Mouse (Mus musculus): Measurements from ENCODE around the gene Kcnt1. TPM values are rescaled to one million over a fixed set of nuclear protein-coding genes. Genes with fewer than 3 reads are reported as not detected.

Kcnt1 gene
- polyA plus RNA-seq, 1 experiment: not detected

DNA sequence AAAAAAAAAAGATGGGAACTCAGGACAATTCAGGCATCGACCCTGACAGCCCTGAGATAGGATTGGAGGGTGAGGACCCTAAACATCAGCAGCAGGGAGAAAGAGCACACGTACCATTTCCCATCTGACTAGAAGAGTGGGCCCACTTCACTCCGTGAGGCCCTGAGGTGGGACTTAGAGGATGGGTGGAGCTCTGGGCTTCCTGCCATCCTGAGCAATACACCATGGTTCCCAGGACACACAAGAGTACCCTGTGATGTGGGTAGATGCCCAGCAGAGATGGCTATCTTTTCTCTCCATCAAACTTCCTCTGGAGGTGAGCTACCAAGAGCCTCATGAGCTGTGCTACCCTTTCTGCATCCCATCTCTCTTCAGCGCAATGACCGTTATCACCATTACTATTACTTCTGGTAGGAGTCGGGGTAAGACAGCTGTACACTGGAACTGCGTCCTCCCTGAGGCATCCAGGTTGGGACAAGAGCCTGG is 13.8 kb downstream of the Kcnt1 start:
- Histone ChIP-seq H3K27ac (ENCODE audit: insufficient read depth, low read depth, low read length) (no peak overlapping the region), H3K4me3 (ENCODE audit: insufficient read depth, low read length) (no peak overlapping the region), H3K4me1 (ENCODE audit: control insufficient read depth, insufficient read depth, low read length) (no peaks in the 10 kb centered on the region)
- TF ChIP-seq CTCF (IDR thresholded peaks at IDR 0.05; ENCODE audit: low read depth, low read length): no peak
- no peak for TF ChIP-seq POLR2A (IDR thresholded peaks at IDR 0.05; ENCODE audit: borderline replicate concordance, low read depth, low read length)

DNA sequence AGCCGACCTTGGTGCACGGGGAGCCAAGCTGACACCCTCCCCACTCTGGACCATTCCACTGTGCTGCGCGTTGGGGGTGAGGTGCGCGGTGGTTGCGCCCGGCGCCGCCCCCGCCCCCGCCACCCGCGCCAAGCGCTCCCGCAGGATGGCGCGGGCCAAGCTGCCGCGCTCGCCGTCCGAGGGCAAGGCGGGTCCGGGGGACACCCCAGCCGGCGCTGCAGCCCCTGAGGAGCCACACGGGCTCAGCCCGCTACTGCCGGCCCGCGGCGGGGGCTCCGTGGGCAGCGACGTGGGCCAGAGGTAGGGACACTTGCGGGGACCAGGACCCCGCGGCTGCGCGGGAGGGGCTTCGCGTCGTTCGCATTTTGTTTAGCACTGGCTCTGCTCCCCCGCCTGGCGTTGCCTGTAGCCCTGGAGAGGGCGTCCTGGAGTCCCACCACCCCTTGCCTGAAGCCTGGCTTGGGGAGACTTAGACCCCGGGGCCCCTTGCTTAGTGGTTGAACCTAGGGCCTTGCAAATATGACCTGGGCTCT is 14.3 kb downstream of the Kcnt1 start:
- no peak for TF ChIP-seq CTCF (IDR thresholded peaks at IDR 0.05; ENCODE audit: low read depth, low read length)
- TF ChIP-seq POLR2A (IDR thresholded peaks at IDR 0.05; ENCODE audit: borderline replicate concordance, low read depth, low read length): no peak
- Histone ChIP-seq H3K4me1 (ENCODE audit: control insufficient read depth, insufficient read depth, low read length) (no peaks in the 10 kb centered on the region), H3K4me3 (ENCODE audit: insufficient read depth, low read length) (no peak overlapping the region), H3K27ac (ENCODE audit: insufficient read depth, low read depth, low read length) (no peak overlapping the region)

DNA sequence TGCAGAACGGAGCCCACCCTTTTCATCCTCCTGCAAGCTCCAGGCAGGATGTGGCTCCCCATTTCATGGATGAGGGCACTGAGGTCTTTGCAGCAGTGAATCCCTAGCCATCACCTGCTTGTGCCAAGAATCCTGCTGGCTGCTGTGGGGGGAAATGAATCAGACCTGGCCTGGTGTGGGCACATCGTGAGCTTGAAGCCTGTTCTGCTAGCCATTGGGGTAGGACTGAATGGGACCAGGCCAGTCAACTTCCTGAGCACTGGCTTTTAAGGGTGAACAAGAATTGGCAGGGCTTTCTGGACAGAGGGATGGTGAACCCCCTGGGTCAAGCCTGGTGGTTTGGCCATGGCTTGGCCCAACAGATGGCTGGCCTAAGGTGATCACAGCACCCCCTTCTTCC is 15.0 kb downstream of the Kcnt1 start:
- TF ChIP-seq CTCF (IDR thresholded peaks at IDR 0.05; ENCODE audit: low read depth, low read length) (no peak), POLR2A (IDR thresholded peaks at IDR 0.05; ENCODE audit: borderline replicate concordance, low read depth, low read length) (no peak)
- Histone ChIP-seq H3K4me3 (ENCODE audit: insufficient read depth, low read length) (no peak overlapping the region), H3K4me1 (ENCODE audit: control insufficient read depth, insufficient read depth, low read length) (no peaks in the 10 kb centered on the region), H3K27ac (ENCODE audit: insufficient read depth, low read depth, low read length) (no peak overlapping the region)

DNA sequence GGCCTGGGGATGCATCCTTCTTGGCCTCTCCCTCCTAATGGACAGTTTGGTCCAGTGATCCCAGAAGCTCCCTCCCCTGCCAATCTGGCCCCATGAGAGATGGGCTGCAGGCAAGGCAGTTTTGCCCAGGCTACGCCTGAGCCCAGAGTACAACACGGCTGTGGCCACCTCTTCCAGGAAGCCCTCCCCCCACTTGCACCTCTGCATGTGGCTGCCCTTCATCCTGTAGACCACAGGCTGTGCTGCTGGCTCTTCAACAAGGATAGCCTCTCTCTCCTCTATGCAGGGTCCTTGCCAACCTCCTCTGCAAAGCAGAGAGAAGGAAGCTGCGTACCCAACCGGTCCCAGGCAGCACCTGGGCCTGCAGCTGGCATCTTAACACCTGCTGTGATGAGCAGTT is 15.5 kb downstream of the Kcnt1 start:
- H3K27ac ChIP-seq (ENCODE audit: insufficient read depth, low read depth, low read length): no peak overlapping the region
- H3K4me1 ChIP-seq (ENCODE audit: control insufficient read depth, insufficient read depth, low read length): no peaks in the 10 kb centered on the region
- H3K4me3 ChIP-seq (ENCODE audit: insufficient read depth, low read length): no peak overlapping the region
- TF ChIP-seq CTCF (IDR thresholded peaks at IDR 0.05; ENCODE audit: low read depth, low read length) (no peak), POLR2A (IDR thresholded peaks at IDR 0.05; ENCODE audit: borderline replicate concordance, low read depth, low read length) (no peak)

DNA sequence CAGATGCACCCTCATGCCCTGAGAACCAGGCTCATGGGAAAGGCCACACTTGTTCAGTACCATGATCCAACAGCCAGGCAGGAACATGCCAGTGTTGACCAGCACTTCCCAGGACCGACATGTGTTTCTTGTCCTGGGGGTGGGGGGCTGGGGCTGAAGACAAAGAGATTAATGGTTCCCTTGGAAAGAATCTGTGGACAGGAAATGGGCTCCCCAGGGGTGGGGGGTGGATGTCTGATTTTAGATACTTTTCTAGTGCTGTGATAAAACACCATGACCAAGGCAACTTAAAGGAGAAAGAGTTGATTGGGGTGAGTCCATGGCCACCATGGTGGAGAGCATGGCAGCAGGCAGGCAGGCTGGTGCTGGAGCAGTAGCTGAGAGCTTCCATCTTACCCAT is 18.7 kb downstream of the Kcnt1 start:
- H3K27ac ChIP-seq (ENCODE audit: insufficient read depth, low read depth, low read length): no peak overlapping the region
- no peak for TF ChIP-seq POLR2A (IDR thresholded peaks at IDR 0.05; ENCODE audit: borderline replicate concordance, low read depth, low read length)
- TF ChIP-seq CTCF (IDR thresholded peaks at IDR 0.05; ENCODE audit: low read depth, low read length): no peak
- no peaks in the 10 kb centered on the region for H3K4me1 ChIP-seq (ENCODE audit: control insufficient read depth, insufficient read depth, low read length)
- no peak overlapping the region for H3K4me3 ChIP-seq (ENCODE audit: insufficient read depth, low read length)

DNA sequence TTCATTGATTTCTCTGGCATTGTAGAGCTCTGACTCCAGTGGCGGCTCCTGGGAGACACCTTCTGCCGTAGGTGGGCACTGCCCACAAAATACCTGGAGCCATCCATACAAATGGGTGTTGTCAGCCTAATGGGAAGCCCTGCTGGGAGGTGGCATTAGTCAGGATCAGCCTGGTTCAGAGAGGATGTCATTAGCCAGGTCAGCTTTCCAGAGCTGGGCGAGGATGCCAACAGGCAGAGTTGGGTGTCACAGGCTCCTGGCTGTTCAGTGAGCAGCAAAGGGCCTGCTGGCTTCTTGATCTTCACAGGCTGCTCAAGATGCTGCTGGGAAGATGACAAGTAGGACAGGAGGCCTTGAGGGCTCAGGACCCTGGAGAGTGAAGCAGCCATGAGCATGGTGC is 21.2 kb downstream of the Kcnt1 start:
- no peak for TF ChIP-seq CTCF (IDR thresholded peaks at IDR 0.05; ENCODE audit: low read depth, low read length)
- TF ChIP-seq POLR2A (IDR thresholded peaks at IDR 0.05; ENCODE audit: borderline replicate concordance, low read depth, low read length): no peak
- H3K27ac ChIP-seq (ENCODE audit: insufficient read depth, low read depth, low read length): no peak overlapping the region
- H3K4me3 ChIP-seq (ENCODE audit: insufficient read depth, low read length): no peak overlapping the region
- H3K4me1 ChIP-seq (ENCODE audit: control insufficient read depth, insufficient read depth, low read length): no peaks in the 10 kb centered on the region

DNA sequence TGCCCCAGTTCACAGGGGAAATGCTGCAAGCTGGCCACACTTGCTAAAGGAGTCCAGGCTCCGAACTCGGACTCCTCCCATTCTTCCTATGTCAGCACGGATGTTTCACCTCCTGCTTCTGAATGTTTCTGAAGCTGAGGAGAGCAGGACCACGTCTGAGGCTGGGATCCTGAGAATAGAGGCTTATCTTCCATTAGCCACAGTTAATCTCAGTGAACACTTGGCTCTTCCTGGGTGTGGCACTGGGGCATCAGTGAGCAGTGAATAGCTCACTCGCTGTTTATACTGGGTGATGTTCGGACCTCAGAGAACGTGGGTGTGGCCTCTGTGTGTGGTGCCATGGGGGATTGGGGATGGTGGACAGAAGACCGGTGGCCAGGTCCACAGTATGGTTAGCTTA is 23.7 kb downstream of the Kcnt1 start:
- Histone ChIP-seq H3K27ac (ENCODE audit: insufficient read depth, low read depth, low read length) (no peak overlapping the region), H3K4me3 (ENCODE audit: insufficient read depth, low read length) (no peak overlapping the region), H3K4me1 (ENCODE audit: control insufficient read depth, insufficient read depth, low read length) (no peaks in the 10 kb centered on the region)
- TF ChIP-seq POLR2A (IDR thresholded peaks at IDR 0.05; ENCODE audit: borderline replicate concordance, low read depth, low read length): no peak
- TF ChIP-seq CTCF (IDR thresholded peaks at IDR 0.05; ENCODE audit: low read depth, low read length): no peak

DNA sequence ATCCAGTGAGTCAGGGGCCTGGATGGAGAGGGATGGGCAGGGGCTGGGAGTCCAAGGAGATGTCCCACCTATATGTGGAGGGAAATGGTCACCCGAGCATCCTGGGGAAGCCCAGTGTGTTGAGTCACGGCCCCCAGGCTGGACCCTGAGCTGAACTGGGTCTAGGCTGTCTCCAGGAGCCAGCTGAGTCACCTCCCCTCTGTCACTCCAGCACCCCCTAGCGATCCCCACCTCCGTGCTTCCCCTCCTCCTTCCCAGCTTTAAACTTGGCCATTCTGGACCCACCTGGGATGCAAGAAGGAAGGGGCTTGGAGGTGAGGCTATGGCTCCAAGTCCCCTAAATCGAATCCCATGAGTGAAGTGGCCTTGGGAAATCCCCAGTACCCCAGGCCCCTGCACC is 24.6 kb downstream of the Kcnt1 start:
- Histone ChIP-seq H3K27ac (ENCODE audit: insufficient read depth, low read depth, low read length) (no peak overlapping the region), H3K4me1 (ENCODE audit: control insufficient read depth, insufficient read depth, low read length) (no peaks in the 10 kb centered on the region), H3K4me3 (ENCODE audit: insufficient read depth, low read length) (no peak overlapping the region)
- no peak for TF ChIP-seq CTCF (IDR thresholded peaks at IDR 0.05; ENCODE audit: low read depth, low read length)
- no peak for TF ChIP-seq POLR2A (IDR thresholded peaks at IDR 0.05; ENCODE audit: borderline replicate concordance, low read depth, low read length)

DNA sequence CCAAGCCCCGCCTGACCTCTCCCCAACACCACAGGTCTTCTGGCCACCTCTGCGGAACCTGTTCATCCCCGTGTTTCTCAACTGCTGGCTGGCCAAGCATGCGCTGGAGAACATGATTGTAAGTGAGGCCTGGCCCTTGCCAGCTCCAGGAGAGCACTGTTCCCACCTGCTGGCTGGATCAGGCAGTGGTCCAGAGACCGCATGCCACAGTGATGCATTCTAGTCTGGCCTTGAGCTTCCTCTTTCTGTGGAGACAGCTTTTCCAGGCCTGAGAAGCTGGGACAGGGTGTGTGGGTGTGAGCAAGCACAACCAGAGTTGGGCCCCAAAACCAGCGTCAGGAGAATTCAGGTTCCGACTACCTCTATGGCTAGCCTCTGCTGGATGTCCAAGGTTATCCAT is 28.9 kb downstream of the Kcnt1 start:
- Histone ChIP-seq H3K4me1 (ENCODE audit: control insufficient read depth, insufficient read depth, low read length) (no peaks in the 10 kb centered on the region), H3K27ac (ENCODE audit: insufficient read depth, low read depth, low read length) (no peak overlapping the region), H3K4me3 (ENCODE audit: insufficient read depth, low read length) (no peak overlapping the region)
- no peak for TF ChIP-seq CTCF (IDR thresholded peaks at IDR 0.05; ENCODE audit: low read depth, low read length)
- no peak for TF ChIP-seq POLR2A (IDR thresholded peaks at IDR 0.05; ENCODE audit: borderline replicate concordance, low read depth, low read length)

DNA sequence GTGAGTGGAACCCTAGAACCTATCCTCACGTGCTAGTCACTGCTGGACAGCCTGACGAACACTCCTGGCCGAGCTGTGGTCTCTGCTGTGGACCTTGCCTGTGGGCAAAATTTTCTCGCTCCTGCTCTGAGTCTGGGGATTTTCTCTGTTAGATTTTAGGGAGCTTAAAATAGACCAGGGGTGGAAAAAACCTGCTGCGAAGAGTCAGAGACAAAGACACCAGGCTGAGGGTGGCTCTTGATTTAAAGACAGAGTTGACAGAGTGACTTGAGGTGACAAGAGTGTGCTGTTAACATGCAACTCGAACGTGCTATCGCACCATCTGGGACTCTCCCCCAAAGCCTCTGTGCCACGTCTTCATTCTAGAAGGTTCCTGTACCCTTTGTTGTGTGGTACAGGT is 35.4 kb downstream of the Kcnt1 start:
- Histone ChIP-seq H3K4me3 (ENCODE audit: insufficient read depth, low read length) (no peak overlapping the region), H3K4me1 (ENCODE audit: control insufficient read depth, insufficient read depth, low read length) (no peaks in the 10 kb centered on the region), H3K27ac (ENCODE audit: insufficient read depth, low read depth, low read length) (no peak overlapping the region)
- no peak for TF ChIP-seq POLR2A (IDR thresholded peaks at IDR 0.05; ENCODE audit: borderline replicate concordance, low read depth, low read length)
- no peak for TF ChIP-seq CTCF (IDR thresholded peaks at IDR 0.05; ENCODE audit: low read depth, low read length)

DNA sequence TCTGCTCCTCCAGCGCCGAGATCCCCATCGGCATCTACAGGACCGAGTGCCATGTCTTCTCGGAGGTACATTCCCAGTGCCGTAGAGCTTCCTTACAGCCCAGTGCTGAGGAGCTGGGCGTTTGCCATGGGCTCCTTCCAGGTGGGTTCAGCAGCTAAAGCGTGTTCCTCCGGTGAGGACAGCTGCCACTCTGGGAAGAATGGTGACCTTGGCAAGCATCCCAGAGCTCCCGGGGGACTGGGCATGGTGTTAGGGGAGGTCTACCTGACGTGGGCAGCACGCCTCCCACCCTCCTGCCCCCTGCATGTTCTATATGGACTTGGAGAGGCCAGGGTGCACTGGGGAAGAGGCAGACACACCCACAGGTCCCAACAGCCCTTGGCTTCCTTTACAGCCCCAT is 46.3 kb downstream of the Kcnt1 start:
- Histone ChIP-seq H3K4me3 (ENCODE audit: insufficient read depth, low read length) (no peak overlapping the region), H3K4me1 (ENCODE audit: control insufficient read depth, insufficient read depth, low read length) (no peaks in the 10 kb centered on the region), H3K27ac (ENCODE audit: insufficient read depth, low read depth, low read length) (no peak overlapping the region)
- TF ChIP-seq POLR2A (IDR thresholded peaks at IDR 0.05; ENCODE audit: borderline replicate concordance, low read depth, low read length) (no peak), CTCF (IDR thresholded peaks at IDR 0.05; ENCODE audit: low read depth, low read length) (no peak)
